Mouse (Mus musculus) adrenal gland, adult (tissue): ENCODE data around the gene Aebp2.
"Not testable (repeated sequence)": the region's sequence is repeated elsewhere in the genome, so short reads cannot be mapped to it uniquely, and the experiment has no call there.

Experiments used
- DNase-seq, 2 experiments: peaks; one replicate each; pipeline ENCODE4 v3.0.0; 2022 to 2023; ENCODE audit warnings: low spot score in 1 of 2; ENCODE audit not compliant: inconsistent age in 2 of 2

The Aebp2 gene

DNA sequence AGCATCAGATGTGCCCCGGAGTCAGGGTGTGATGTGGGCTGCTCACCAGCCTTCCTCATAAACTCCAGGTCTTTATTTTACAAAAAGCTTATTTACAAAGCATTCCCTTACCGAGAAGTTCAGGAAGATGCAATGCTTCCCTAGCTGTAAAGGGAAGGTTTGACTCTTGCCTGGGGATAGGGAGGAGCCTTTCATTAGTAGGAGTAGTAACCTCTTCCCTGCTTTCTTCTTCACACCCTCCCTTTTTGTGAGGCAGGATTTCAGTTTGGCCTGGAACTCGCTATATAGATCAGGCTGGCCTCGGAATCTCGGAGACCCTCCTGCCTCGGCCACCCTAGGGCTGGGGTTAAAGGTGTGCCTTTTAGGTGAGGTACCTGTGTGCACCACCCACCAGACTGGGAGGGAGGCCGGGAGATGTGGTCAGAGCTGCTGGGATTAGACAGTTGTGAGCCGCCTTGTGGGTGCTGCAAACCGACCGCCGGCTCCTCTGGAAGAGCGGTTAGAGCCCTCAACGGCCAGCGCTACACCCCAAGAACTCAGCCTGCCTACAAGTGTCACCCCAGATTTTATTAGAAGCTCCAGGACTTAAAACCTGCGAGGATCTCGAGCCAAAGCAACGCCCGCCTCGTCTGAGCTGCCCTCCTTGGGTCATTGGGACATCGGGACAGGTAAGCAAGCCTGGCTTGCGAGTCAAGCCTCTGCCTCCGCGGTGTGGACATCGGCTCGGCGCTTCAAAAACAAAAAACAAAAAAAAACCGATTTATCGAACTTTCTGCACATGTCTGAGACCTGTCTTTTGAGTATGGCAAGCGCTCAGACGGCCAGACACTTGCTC is at the start of gene Aebp2:
Gene Aebp2, plus strand, starts transcription at position 273 of the 835 bp plus-strand sequence.
- DNase-seq = peak in 1 of 2 experiments; percentile 49

DNA sequence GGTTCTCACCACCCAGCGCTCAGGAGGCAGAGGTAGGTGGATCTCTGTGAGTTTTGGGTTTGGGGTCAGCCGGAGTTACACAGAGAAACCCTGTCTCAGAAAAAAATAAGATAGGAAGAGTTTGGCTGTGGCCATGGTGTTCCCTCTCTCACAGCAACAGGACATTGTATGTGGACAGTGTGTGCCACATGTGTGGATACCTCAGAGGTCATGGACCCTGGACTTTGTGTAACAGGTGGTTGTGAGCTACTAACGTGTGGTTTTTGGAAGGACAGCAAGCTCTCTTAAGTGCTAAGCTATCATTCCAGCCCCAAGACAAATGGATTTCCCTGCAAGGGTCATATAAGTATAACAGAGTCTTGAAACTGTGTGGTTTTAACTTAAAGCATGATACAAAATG is 47.5 kb upstream of the Aebp2 start:
- DNase-seq = no peak

DNA sequence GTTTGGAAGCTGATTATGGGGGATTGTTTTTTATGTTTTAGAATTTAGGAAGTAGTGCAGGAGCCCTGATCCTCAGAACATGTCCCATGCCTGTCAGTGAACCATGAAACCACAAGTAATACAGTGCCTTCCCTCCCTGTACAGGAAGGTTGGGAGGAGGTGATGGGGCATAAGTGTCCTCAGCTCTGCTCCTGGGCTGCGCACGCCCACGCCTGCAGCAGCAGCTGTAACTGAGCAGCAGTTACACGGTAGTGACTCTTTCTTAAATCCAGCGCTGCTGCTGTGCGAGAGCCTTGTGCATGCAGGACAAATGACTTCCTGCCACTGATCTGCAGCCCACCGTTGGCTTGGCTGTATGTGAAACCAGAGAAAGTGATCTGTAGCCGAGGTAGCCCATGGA is 46.3 kb upstream of the Aebp2 start:
- DNase-seq = no peak

- no peak for DNase-seq
These were observed 45.3 kb upstream of the Aebp2 start for GRCm38 (mm10) chr6:140576961-140577821.

DNA sequence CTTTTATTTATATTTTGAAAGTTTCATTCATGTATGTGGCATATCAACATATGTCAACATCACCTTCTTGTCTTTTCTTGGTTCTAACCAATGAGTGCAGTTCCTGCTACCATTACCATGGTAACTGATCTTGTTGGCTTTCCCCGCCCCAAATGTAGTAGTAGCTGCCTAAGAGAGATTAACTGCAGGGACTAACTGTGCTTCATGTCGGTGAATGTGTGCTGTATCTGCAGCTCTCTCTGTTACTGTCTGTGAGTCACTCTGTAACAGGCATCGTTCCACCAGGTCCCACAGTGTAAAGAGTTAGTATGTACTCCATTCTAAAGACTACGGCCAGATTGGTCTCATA is 44.7 kb upstream of the Aebp2 start:
- DNase-seq = no peak

- not testable (repeated sequence) for DNase-seq
These were observed 43.5 kb upstream of the Aebp2 start for GRCm38 (mm10) chr6:140578985-140579384.

GRCm38 (mm10) chr6:140580170-140580569 is 42.3 kb upstream of the Aebp2 start:
- no peak for DNase-seq

- no peak for DNase-seq
These were observed 35.7 kb upstream of the Aebp2 start for GRCm38 (mm10) chr6:140586714-140587259.

- DNase-seq = peak; percentile 47 to 71
These were observed 31.1 kb upstream of the Aebp2 start for GRCm38 (mm10) chr6:140591331-140591730.

DNA sequence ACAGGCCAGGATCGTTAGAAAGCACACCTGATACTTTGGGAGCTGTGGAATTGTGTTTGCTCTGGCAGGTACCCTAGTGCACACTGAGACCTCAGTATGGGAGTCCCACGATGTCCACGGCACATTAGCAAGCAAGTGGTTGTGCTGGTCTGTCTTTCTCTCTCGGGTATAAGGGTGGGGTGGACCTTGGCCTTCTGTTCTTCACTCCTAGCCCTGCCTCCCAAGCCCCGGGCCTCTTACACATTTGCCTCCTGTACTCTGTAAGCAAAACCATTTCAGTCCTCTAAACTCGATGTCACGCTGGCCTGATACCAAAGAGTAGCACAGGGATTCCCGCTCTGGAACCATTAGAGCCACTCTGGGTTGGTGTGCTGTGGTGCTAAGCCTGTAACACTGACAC is 29.8 kb upstream of the Aebp2 start:
- DNase-seq = no peak

GRCm38 (mm10) chr6:140593420-140594170 is 28.9 kb upstream of the Aebp2 start:
- peak; percentile 77 to 90 for DNase-seq

DNA sequence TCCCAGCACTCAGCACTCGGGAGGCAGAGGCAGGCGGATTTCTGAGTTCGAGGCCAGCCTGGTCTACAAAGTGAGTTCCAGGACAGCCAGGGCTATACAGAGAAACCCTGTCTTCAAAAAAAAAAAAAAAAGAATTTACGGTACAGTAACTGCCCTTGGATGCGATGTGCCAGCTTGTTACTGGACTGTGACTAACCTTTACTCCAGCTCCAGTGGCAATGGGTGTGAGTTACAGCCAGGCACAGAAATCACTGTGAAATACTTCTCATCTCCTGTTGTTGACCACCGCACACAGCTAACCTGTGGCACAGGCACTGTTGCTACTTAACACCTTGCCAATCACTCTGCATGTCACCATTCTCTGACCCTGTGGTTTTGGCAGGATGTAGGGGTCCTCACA is 26.9 kb upstream of the Aebp2 start:
- DNase-seq = not testable (repeated sequence)

DNA sequence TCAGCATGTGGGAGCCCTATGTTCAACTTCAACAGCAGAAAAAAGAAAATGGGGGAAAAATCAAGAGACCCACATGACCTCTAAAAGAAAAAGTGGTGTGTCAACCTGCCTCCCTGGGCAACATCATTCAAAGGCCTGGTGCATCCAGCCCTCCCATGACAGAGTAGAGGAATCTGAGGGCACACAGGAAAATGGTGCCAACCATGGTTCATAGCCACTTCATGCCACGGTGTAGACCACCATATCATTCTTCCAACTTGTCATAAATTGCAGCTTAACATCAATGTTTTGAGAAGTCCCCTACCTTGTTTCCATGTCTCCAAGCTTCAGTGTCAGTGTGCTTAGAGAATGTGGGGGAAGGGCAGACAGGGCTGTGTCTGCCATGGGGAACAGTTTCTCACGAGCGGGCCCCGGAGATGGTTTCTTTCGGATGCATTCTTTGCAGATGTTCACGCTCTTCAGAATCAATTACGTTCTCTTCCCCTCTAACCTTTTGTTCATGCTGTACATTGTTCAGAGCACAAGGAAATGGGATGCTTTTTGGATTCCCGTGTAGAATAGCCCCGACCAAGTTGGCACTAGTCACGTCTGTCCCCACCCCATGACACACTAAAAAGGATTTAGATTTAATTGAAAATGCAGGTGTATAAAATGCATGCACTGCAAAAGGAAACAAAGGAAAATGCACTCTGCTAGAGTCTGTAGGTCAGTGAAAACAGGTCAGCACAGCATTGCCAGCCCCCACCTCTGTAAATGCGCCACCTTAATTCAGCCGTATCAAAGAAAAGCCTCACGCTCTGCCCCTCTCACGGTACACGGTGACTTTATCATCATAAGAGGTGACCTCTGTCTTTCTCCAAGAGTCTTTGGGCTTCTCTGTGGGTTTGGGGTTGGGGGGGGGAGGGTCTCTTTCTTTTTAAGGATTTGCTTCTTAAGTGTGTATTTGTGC is 24.8 kb upstream of the Aebp2 start:
- DNase-seq = no peak

DNA sequence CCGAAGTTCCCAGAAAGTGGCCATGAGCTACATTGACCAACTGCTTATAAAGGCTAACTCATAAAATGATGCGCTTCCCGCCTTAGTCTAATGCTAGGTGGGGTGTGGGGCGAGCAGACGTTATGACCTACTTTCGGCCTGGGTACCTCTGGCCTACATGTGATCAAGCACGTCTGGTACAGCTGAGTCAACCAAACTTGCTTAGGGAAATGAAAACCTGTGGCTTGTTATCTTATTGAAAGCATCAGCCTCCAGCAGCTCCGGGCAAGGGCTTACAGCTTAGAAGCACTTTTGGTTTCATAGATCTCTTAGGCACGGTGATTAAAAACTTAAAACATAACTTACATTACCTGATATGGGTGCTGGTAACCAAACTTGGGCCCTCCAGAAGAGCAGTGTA is 23.9 kb upstream of the Aebp2 start:
- DNase-seq = no peak

GRCm38 (mm10) chr6:140599337-140599736 is 23.1 kb upstream of the Aebp2 start:
- no peak for DNase-seq

GRCm38 (mm10) chr6:140600671-140601070 is 21.8 kb upstream of the Aebp2 start:
- not testable (repeated sequence) for DNase-seq

- no peak for DNase-seq
These were observed 21.3 kb upstream of the Aebp2 start for GRCm38 (mm10) chr6:140601175-140601574.

DNA sequence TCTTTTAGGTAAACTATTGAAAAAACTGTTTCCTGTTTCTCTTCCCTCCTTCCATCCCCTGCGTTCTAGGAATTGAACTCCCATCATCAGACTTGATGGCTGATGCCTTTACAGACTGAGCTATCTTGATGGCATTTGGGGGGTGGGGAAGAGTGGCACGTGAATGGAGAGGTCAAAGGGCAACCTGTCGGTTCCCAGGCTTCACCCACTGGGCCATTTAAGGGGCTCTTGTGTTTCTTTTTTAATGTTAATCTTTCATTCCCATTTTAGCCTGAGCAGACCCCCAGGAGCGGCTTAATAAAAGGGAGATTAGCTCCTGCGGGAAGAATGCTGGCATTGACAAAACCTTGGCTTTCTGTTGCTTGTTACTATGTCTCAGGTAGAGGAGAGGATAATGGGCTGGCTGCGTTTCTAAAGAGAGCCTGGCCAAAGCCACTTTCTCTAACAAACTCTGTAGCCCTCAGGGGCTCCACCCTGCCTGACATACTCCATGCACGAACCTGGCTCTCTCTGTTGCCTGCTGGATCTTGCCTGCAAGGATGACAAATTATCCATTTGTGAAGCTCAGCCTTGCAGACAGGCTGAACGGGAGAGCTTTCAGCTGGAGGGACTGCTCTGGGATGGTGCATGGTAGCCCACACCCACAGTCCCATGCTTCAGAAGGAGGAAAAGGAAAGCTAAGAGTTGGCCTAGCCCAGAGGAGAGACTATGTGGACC is 19.1 kb upstream of the Aebp2 start:
- no peak for DNase-seq

DNA sequence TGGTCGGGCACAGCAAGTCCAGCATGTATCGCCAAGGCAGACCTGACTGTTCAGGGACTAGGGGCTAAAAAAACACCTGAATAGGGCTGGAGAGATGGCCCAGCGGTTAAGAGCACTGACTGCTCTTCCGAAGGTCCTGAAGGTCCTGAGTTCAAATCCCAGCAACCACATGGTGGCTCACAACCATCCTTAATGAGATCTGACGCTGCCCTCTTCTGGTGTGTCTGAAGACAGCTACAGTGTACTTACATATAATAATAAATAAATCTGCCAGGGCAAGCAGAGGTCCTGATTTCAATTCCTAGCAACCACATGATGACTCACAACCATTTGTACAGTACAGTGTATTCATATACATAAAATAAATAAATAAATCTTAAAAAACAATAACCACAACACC is 17.3 kb upstream of the Aebp2 start:
- DNase-seq = not testable (repeated sequence)
